Mouse (Mus musculus) urinary bladder, postnatal 0 days (tissue): ENCODE data around the gene Hhipl2. TPM values are rescaled to one million over a fixed set of nuclear protein-coding genes. Genes with fewer than 3 reads are reported as not detected.

Experiments
- polyA plus RNA-seq: library from polyadenylated mRNA; unstranded; fragments of >200 nt; fragmentation: Nextera tagmentation; extraction: Ambion mirVana; gene quantifications from 2 replicates; pipeline ENCODE4 v1.2.1, GENCODE M21; 2015

Hhipl2 gene
- polyA plus RNA-seq = not detected in 2 replicates

GRCm38 (mm10) chr1:183417873-183418272 lies at the start of gene Hhipl2:
Hhipl2 (plus strand) TSS chr1:183418215.

DNA sequence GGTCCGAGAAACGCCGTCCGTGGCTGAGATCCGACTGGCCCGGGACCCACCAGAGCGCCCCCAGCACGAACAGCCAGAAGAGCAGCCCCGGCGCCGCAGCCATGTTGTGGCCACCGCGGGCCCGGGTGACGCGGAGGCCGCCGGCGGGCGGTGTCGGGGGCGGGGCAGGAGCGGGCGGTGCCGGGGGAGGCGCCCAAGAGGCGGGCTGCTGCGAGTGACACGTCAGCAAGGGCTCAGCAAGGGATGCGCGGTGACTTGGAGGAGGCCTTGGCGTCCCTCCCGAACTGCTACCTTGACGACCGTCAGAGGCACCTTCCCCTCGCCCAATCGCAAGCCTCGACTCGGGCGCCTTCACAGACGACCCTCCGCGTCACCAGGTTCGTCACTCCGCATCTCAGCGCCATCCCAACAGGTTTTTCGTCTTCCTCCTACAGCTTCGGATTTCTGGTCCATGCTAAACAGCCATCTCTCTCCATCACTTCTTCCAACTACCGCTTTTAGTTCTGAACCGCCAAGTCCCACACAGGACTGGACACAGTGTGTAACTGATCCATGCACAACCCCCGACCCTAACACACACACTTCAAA lies 48.5 kb upstream of the Hhipl2 start, which contains the start of gene Mia3:
Gene Mia3, minus strand, starts transcription at position 127 of the 588 bp plus-strand sequence.

DNA sequence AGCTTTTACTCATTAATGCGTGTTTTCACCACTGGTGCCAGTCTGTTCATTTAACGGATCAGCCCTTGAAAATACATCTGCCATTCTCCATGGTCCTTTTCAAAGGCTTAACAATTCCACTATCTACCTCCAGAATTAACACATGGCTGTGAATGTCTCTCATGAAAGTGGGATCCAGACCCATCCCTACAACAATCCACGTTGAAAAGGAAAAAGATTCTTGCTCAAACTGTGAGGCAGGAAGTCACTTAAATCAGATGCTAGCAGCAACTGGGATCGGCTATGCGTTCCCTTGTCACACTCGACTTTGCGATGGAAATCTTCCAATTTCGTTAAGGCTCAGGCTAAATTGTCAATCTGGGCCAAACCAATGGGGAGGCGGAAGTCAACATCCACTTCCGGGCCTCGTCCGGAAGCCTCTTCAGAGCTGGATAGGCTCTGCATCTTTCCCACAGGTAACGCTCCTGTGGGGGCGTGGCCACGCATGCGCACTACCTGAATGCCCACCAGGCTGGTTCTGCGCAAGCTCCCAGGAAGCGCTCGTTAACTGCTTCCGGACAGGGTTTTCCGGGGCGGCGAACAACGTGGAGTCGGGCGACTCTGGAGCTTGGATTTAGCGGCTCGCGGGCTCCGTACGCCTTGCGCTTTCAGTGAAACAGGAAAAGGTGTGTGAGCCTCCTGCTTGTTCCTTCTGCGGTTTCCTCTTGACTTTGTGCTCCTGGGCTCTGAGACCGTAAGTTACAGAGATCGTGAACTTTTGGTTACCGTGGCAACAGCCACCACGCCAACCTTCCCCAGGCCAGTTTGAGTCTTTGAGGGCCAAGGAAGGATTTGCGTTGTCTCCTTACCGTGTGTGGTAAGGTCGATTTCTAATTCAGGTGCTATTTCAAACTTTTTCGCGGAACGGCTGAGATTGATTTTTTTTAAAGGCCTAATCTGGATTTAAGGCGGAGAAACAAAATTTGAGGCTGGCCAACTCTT lies 29.3 kb upstream of the Hhipl2 start, which contains the start of gene Taf1a:
Gene Taf1a, plus strand, starts transcription at position 556 of the 981 bp plus-strand sequence.

Other genes starting within 250 kb of the Hhipl2 start
- 5.6 and 5.7 TPM in 2 replicates for gene Disp1, start 196.7 kb upstream of the Hhipl2 start, polyA plus RNA-seq
- gene Aida, start 121.6 kb upstream of the Hhipl2 start, polyA plus RNA-seq = 29.1 and 30.6 TPM in 2 replicates
- 27.5 and 32.6 TPM in 2 replicates for gene Brox, start 120.9 kb upstream of the Hhipl2 start, polyA plus RNA-seq
- 53.2 and 66.3 TPM in 2 replicates for gene Mia3, start 48.7 kb upstream of the Hhipl2 start, polyA plus RNA-seq
- gene Taf1a, start 29.2 kb upstream of the Hhipl2 start, polyA plus RNA-seq = 20.0 and 21.8 TPM in 2 replicates